Comparison of ENCODE assay signal across 34 mouse cellular contexts in the genomic region with DNA sequence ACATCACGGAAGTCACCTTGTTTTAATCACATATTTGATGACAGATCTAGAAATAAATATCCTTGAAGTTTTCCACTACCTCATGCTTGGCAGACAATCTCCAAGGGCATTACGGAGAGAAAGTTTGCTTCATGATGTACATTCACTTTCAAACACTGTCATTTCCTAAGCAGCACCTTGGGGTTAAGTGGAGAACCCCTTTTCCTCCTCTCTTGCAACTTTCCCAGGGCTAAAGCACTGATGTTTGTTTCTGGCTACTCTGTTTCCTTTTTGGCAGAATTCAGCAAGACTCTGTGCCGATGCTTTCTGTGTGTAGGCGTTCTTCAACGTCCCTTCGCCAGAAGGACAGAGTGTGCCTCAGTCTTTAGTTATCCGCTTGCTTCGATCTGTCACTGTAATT. TPM values are rescaled to one million over a fixed set of nuclear protein-coding genes. Genes with fewer than 3 reads are reported as not detected.
"Had no signal": no experiment of that assay in that cellular context is flagged by ENCODE, and none has a peak within 500 bp of the region (broad histone marks: within the 10 kb centered on the region; RNA-seq: fewer than 3 reads in every experiment).

A gene (plus strand): TSS at position 301 of the 400 bp plus-strand sequence.

- H3K9me3 ChIP-seq: heart, embryonic 13.5 days; heart, embryonic 15.5 days; hindbrain, embryonic 10.5 days; hindbrain, embryonic 12.5 days; intestine, embryonic 15.5 days; limb, embryonic 10.5 days; limb, embryonic 12.5 days; liver, embryonic 13.5 days had no signal

- H3K27ac ChIP-seq: gastrocnemius, adult 2 months; heart, adult 2 months; heart, embryonic 13.5 days; heart, embryonic 15.5 days; hindbrain, embryonic 10.5 days; hindbrain, embryonic 12.5 days; hindbrain, embryonic 14.5 days; intestine, embryonic 15.5 days; left cerebral cortex, adult 2 months; limb, embryonic 10.5 days; limb, embryonic 12.5 days; liver, embryonic 13.5 days had no signal

- H3K27me3 ChIP-seq: heart, embryonic 13.5 days; heart, embryonic 15.5 days; hindbrain, embryonic 12.5 days; intestine, embryonic 15.5 days; limb, embryonic 12.5 days; liver, embryonic 13.5 days had no signal

- DNase-seq: gastrocnemius, adult 2 months; gastrocnemius, postnatal 10 days; gastrocnemius, postnatal 25 days; heart, adult 2 months; heart, postnatal 14 days; heart, postnatal 4 days; kidney, adult 18-20 months; kidney, adult 8-10 months; kidney, postnatal 10 days; kidney, postnatal 25 days; kidney, postnatal 4 days; layer of hippocampus, adult 9-11 months; liver; liver, embryonic 13.5 days had no signal

- H3K4me1 ChIP-seq: heart, embryonic 13.5 days; heart, embryonic 15.5 days; intestine, embryonic 15.5 days; limb, embryonic 10.5 days; limb, embryonic 12.5 days; liver, embryonic 13.5 days had no signal

- H3K4me2 ChIP-seq: heart, embryonic 11.5 days; heart, embryonic 13.5 days; heart, embryonic 15.5 days; hindbrain, embryonic 12.5 days; hindbrain, embryonic 14.5 days; intestine, embryonic 15.5 days; limb, embryonic 12.5 days; liver, embryonic 11.5 days; liver, embryonic 13.5 days had no signal

- H3K9ac ChIP-seq: heart, embryonic 13.5 days; heart, embryonic 15.5 days; hindbrain, embryonic 12.5 days; hindbrain, embryonic 14.5 days; intestine, embryonic 15.5 days; limb, embryonic 12.5 days; liver, embryonic 13.5 days had no signal

- ATAC-seq: hindbrain, embryonic 16.5 days; inflammation-experienced regulatory T-cells, adult 6 months; intestine, embryonic 15.5 days; intestine, postnatal 0 days had no signal

- H3K36me3 ChIP-seq: heart, embryonic 13.5 days; heart, embryonic 15.5 days; hindbrain, embryonic 10.5 days; hindbrain, embryonic 12.5 days; intestine, embryonic 15.5 days; limb, embryonic 10.5 days; limb, embryonic 12.5 days; liver, embryonic 13.5 days had no signal

- H3K4me3 ChIP-seq: gastrocnemius, adult 2 months; heart, adult 2 months; heart, embryonic 13.5 days; heart, embryonic 15.5 days; hindbrain, embryonic 10.5 days; hindbrain, embryonic 12.5 days; intestine, embryonic 15.5 days; left cerebral cortex, adult 2 months; limb, embryonic 10.5 days; limb, embryonic 12.5 days; liver, embryonic 13.5 days had no signal

RNA-seq across cellular contexts. Expression of the gene that starts here (rescaled TPM):
- total RNA-seq: granulocyte monocyte progenitor cell, adult 5-6 weeks; heart, postnatal 4 days had no signal
- polyA plus RNA-seq: frontal cortex, adult 2 months; heart, embryonic 11.5 days; heart, embryonic 13.5 days; heart, embryonic 15.5 days; heart, postnatal 0 days; hindbrain, embryonic 10.5 days; hindbrain, embryonic 12.5 days; hindbrain, embryonic 14.5 days; hindbrain, embryonic 16.5 days; intestine, embryonic 15.5 days; intestine, postnatal 0 days; kidney, embryonic 14.5 days; kidney, embryonic 16.5 days; limb, embryonic 10.5 days; limb, embryonic 12.5 days; limb, embryonic 14.5 days; liver, embryonic 11.5 days; liver, embryonic 13.5 days had no signal
